Mouse (Mus musculus) spleen, postnatal 4 days (tissue): ENCODE measurements around the gene Pdzd2.

ENCODE experiments used
- DNase-seq, 2 experiments: peaks; one replicate each; pipeline ENCODE4 v3.0.0; 2022; ENCODE audit warnings: low spot score in 2 of 2

The Pdzd2 gene

GRCm38 (mm10) chr15:12539618-12540302, 200.0 kb downstream of the Pdzd2 start:
- no peak for DNase-seq

DNA sequence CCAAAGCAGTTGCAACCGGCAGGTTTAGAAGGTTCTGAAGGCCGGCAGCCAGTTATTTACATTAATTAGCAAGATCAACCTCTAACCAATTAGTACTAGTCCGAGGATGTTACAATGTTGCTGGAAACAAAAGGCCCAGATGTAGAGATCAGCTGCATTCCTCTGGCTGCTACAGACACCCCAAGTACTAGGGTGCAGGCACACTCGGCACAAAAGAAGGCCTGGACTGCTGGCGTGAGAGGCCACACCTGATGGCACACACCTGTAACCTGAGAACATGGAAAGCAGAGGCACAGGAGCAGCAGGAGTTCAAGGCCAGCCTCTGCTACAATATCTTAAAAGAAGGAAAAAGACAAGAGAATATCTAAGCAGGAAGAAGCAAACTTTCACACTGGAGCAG, 206.5 kb downstream of the Pdzd2 start:
- no peak for DNase-seq

DNA sequence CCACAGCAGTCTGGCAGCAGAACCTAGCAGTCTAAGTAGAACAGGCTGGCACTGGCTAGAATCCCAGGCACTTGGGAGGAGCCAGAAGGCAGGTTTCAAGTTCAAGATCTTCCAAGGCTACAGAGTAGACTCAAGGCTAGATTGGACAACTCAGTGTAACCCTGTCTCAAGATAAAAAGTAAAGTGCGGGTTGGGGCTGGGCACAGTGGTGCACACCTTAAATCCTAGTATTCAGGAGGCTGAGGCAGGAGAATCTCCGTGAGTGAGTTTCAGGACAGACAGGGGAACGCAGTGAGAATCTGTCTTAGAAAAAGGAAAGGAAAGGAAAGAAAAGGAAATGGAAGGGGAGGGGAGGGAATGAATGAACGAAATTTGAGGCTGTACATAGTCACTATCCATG, 207.2 kb downstream of the Pdzd2 start:
- DNase-seq, result no peak

GRCm38 (mm10) chr15:12522810-12523209, 216.9 kb downstream of the Pdzd2 start:
- DNase-seq, result no peak

- DNase-seq, result no peak
Observed at GRCm38 (mm10) chr15:12520292-12520691, 219.4 kb downstream of the Pdzd2 start.

DNA sequence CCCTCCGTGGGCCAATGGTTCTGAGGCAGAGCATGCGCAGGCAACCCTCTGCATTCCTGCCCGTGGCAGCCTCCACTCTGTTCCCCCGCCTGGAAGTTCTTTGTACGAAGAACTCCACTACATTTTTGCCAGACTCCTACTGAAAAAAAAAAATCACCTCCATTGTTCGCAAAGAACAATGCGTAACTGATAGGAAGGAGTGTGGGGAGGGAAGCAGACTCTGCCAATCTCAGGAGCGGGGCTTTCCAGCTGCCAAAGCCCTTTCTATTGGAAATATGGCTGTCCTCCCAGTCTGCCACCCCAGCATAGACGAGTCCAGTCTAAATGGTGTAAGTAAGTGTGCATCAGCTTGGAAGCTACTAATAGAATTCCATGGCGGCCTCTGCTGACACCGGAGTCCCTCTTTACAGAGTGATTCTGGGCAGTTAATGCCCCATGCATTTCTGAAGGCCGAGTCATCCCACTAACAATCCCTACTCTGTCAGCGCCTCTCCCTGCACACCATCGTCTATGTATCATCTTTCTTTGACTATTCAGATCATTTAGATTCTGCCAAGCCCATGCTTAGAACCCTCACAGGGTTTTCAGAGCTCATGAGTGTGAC, 221.3 kb downstream of the Pdzd2 start:
- DNase-seq, result no peak

DNA sequence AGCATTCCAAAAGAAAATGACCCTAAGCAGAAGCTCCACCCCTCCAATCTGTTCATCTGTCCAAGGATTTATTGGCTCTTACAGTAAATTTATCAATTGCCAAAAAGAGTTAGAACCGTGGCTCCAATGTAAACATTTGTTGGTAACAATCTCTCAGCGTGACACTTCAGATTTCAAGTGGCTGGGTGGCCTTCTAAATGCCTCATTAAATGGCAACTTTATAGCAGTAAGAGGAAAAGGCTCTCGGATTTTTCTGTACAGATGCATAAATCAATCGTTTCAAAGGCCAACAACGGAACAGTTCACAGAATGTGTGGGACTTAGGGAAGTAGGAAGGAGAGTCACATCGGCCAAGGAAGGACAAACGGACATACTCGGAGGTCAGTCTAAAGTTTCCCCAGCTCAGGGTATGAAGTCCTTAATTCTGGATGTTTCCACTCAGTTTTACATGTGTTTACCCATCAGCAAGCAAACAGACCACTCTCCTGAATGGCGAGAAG, 222.4 kb downstream of the Pdzd2 start:
- DNase-seq, result no peak

DNA sequence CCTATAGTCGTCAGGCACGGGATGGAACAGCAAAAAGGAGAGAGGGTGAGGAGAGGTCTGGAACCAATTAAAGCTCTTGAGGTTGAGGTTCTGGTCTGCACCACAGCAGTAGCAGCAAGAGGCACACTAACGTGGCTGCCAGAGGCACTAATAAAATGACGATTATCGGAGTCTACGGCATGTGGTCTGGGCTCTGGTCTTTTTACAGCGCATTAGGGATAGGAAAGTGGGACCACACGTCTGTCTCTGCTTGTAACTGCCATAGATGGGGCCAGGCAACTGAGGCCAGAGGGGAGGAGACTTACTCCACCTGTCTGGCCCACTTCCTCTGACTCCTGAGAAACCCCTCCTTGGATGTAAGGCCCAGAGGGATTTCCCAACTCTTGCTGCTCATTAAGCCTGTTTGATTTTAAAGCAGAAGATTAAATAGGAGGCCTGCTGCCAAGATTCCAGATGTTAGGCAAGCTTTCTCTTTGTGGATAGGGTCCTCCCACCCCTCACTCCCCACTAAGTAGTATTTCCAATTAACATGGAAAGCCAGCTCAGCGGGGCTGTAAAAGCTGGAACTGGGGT, 224.4 kb downstream of the Pdzd2 start:
- no peak for DNase-seq

DNA sequence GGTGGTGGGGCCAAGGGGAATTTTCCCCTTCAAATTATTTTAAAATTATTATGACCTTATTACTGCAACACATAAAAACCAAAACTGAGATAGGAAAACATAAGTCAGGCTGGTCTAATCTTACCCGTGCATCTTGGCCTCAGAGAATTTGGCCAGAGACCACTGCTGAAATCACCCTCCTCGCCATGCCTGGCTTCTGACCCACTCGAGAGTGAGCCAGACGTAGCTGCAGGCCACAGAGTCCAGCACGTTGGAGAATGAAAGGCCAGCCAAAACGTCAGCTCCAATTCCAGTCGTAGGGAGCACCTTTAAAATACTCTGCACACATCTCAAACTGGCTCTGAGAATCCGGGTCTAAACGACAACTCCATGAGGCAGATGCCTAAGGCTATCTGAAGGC, 226.2 kb downstream of the Pdzd2 start:
- DNase-seq, result no peak

- no peak for DNase-seq
Observed at GRCm38 (mm10) chr15:12508765-12509377, 230.9 kb downstream of the Pdzd2 start.

- DNase-seq, result no peak
Observed at GRCm38 (mm10) chr15:12507523-12507922, 232.2 kb downstream of the Pdzd2 start.

- DNase-seq, result no peak
Observed at GRCm38 (mm10) chr15:12506514-12506913, 233.2 kb downstream of the Pdzd2 start.

DNA sequence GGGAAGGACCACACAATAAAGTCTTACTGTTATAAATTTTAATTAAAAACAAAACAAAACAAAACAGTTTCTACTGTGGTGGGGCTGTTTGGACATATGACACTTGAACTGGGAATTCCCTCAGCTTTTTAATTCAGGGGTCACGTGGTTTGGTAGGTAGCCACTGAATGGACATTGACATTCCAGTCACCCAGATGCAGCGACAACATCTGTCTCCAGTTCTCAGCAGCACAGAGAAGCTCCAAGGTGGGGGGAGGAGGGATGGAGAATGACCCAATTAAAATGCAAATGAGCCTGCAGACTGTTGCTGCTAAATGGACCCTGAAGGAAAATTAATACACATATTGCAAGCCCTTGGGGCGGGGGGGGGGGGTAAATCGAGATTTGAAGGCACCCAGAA, 233.6 kb downstream of the Pdzd2 start:
- DNase-seq, result no peak

GRCm38 (mm10) chr15:12505556-12505955, 234.2 kb downstream of the Pdzd2 start:
- no peak for DNase-seq

- DNase-seq, result no peak
Observed at GRCm38 (mm10) chr15:12503907-12504306, 235.8 kb downstream of the Pdzd2 start.

GRCm38 (mm10) chr15:12501924-12502548, 237.7 kb downstream of the Pdzd2 start:
- no peak for DNase-seq

DNA sequence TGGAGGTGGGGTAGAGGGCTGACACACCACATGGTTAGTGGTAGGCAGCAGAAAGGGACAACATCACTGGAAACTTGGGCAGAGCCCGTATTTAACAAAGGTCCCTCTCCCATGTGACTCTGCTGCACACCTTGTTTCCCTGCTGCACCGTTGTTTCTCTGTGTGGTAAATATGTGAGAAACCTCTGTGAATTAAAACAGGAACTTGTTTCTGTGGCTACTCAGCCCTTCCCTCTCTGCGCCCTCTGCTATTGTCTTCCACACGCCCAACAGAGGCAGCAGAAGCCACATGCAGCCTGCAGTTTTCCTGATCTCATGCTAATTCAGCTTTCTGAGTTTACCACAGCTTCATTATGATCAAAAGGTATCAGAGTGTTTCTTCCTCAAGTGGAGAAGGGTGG, 239.1 kb downstream of the Pdzd2 start:
- DNase-seq, result no peak

- no peak for DNase-seq
Observed at GRCm38 (mm10) chr15:12494084-12494483, 245.6 kb downstream of the Pdzd2 start.

- DNase-seq, result no peak
Observed at GRCm38 (mm10) chr15:12493258-12493657, 246.5 kb downstream of the Pdzd2 start.

- no peak for DNase-seq
Observed at GRCm38 (mm10) chr15:12490969-12491368, 248.8 kb downstream of the Pdzd2 start.

DNA sequence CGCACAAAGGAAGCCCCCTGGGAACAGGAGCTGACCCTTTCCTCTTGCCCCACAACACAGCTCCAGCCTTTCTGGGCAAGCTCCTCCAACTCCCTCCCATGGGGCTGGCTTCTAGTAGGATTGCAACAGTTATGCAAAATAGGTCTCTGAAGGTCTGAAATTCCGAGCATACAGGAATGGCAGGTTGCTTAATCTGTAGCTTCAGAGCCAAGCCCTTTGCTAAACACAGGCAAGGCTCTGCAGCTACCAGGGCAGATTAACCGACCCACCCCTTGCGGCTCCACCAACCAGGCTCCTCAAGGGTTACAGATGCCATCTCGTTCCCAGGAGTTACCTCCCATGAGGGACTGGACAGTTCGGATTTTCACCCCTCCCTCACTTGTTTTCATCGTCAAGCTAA, 249.2 kb downstream of the Pdzd2 start:
- DNase-seq, result no peak

DNA sequence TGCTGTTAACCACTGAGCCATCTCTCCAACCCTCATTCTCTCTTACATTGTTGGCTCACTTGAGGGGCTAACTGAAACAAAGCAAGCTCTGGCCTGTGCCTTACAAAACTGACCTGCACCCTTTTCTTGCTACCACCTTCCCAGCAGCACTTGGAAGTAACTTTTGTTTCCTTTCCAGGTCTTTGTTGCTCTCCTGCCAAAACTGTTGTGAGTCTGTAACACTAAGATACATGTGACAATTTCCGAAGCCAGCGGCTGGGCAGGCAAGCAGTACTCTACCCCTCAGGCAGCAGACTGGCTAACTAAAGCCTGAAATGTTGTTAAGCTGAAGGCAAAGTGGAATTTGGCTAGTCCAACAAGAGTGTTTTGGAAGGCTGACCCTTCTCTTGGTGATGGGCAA, 251.4 kb downstream of the Pdzd2 start:
- DNase-seq, result no peak
